Mouse (Mus musculus) testis, postnatal 14 days (tissue): ENCODE data around the gene Celf2.
"Not testable (repeated sequence)": the region's sequence is repeated elsewhere in the genome, so short reads cannot be mapped to it uniquely, and the experiment has no call there.

Experiments
- DNase-seq: peaks from one replicate; pipeline ENCODE4 v3.0.0; 2021; ENCODE audit warnings: low spot score

Gene Celf2

GRCm38 (mm10) chr2:6598124-6598878 lies 911.1 kb downstream of the Celf2 start:
- no peak for DNase-seq

- DNase-seq, result no peak
These were observed 914.6 kb downstream of the Celf2 start for GRCm38 (mm10) chr2:6594736-6595135.

GRCm38 (mm10) chr2:6594160-6594559 lies 915.2 kb downstream of the Celf2 start:
- DNase-seq, result no peak

GRCm38 (mm10) chr2:6593739-6594138 lies 915.6 kb downstream of the Celf2 start:
- no peak for DNase-seq

GRCm38 (mm10) chr2:6586122-6586681 lies 923.2 kb downstream of the Celf2 start:
- no peak for DNase-seq

- DNase-seq, result no peak
These were observed 924.2 kb downstream of the Celf2 start for GRCm38 (mm10) chr2:6585069-6585754.

- DNase-seq, result no peak
These were observed 926.7 kb downstream of the Celf2 start for GRCm38 (mm10) chr2:6582711-6583110.

GRCm38 (mm10) chr2:6580066-6580465 lies 929.3 kb downstream of the Celf2 start:
- DNase-seq, result no peak

GRCm38 (mm10) chr2:6575316-6575715 lies 934.0 kb downstream of the Celf2 start:
- DNase-seq, result not testable (repeated sequence)

GRCm38 (mm10) chr2:6573640-6574039 lies 935.7 kb downstream of the Celf2 start:
- no peak for DNase-seq

GRCm38 (mm10) chr2:6572976-6573375 lies 936.4 kb downstream of the Celf2 start:
- no peak for DNase-seq

GRCm38 (mm10) chr2:6569040-6569542 lies 940.3 kb downstream of the Celf2 start:
- DNase-seq, result no peak

GRCm38 (mm10) chr2:6565175-6565574 lies 944.2 kb downstream of the Celf2 start:
- DNase-seq, result no peak

- no peak for DNase-seq
These were observed 948.0 kb downstream of the Celf2 start for GRCm38 (mm10) chr2:6561337-6561736.

- no peak for DNase-seq
These were observed 948.6 kb downstream of the Celf2 start for GRCm38 (mm10) chr2:6560802-6561201.

- DNase-seq, result no peak
These were observed 949.8 kb downstream of the Celf2 start for GRCm38 (mm10) chr2:6559581-6559980.

- no peak for DNase-seq
These were observed 950.8 kb downstream of the Celf2 start for GRCm38 (mm10) chr2:6558303-6559254.

- DNase-seq, result no peak
These were observed 951.6 kb downstream of the Celf2 start for GRCm38 (mm10) chr2:6557749-6558148.

GRCm38 (mm10) chr2:6556913-6557312 lies 952.5 kb downstream of the Celf2 start:
- no peak for DNase-seq

GRCm38 (mm10) chr2:6553656-6554055 lies 955.7 kb downstream of the Celf2 start:
- DNase-seq, result no peak

GRCm38 (mm10) chr2:6549251-6549650 lies 960.1 kb downstream of the Celf2 start:
- no peak for DNase-seq

- DNase-seq, result no peak
These were observed 962.2 kb downstream of the Celf2 start for GRCm38 (mm10) chr2:6547139-6547664.
